Mouse (Mus musculus): ENCODE measurements at regions not wholly inside any gene's neighbourhood (a gene's known extent, or its start where the extent isn't known, plus 50 kb on each side); places are given as distances from the start of the nearest gene placed in this dataset.

- no peak for TF ChIP-seq CTCF (IDR thresholded peaks at IDR 0.05; ENCODE audit: extremely low read depth, insufficient read depth, low read length)
- no peak for TF ChIP-seq POLR2A (IDR thresholded peaks at IDR 0.05; ENCODE audit: extremely low read depth, insufficient read depth, low read length)
Measured at GRCm38 (mm10) chr5:44370006-44370405, 143.6 kb upstream of the Tapt1 start.

Measured in cortical plate, adult 2 months (tissue).